Mouse (Mus musculus) c-Kit-positive CD71-negative TER-119-negative erythroid progenitor cells, embryonic 14.5 days (primary cell): ENCODE data around the gene Nfkbia.

ENCODE experiments used
- DNase-seq: peaks from one replicate; pipeline ENCODE4 v3.0.0-alpha.2; 2013; ENCODE audit warnings: low read depth

Nfkbia gene

DNA sequence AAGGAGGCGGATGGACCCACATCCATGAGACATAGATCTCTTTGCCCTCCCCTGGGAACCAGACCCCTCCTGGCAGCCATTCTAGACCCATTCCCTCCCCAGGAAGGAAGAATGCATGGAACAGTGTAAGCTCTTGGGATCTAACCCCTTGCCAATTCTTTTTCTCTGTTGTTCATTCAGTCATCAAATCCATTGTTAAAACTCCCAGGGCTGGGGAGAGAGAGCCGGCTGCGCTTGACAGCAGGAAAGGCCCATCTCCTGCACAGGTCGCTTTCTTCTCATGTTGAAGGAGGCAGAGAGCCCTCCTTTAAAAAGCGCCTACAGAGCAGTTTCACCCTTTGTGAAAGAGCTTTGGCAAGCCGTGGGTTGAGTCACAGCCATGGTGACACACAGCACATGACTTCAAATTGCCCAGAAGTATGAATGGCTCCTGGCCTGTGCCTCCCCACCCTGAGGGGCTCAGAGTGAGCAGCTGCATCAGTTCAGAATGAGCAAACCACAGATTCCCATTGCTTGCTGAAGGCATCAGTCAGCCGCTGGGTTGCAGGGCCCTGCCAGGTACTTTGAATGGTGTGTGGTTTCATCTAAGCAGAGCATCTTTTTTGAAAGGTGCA, 26.3 kb downstream of the Nfkbia start:
- DNase-seq: peak; percentile 36

DNA sequence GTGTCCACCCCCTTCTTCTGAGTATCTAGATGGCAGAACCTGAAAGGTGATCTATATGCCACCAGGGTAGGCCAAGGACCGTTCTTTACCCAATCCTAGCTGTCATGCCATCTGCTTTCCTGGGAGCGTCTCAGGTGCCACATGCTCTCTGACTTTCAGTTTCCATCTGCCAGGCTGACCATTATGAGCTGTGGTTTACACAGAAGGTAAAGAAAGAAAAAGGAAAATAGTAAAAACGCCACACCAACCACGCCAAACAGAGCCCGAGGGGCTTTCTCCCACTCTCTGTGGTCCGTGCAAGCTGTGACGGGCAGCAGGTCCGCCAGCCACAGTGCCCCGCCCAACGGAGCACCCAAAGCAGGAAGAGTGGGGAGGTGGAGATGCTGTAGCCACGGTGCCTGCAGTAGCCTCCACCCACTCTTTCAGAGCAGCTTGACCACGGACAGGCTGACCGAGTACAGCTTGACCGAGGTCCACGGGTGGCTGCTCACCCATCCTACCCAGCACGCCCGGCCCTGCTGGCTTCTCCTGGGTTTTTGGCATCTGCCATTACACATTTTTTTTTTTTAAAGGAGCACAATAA, 27.0 kb downstream of the Nfkbia start:
- DNase-seq: no peak

DNA sequence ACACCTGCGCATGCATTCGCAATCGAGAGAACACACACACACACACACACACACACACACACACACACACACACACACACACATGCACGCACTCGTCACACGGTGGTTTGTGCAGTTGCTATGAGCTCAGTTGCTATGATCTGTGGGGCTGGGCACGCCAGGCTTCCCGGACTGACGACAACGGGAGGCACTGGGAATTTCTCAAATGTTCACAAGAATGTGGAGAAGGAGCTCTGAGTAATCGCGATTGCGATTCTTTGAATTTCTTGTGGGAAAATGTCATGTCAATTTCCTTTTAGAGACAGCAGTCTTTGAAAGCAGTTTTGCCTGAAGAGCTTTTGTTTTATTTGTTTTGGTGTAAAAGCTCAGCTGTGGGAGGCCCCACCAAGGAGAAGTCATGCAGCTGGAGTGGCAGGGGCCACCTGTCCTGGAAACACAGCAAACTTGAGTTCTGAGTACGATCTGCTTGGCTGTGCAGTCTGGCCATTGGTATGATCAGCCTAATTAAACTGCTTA, 27.5 kb downstream of the Nfkbia start:
- no peak for DNase-seq

DNA sequence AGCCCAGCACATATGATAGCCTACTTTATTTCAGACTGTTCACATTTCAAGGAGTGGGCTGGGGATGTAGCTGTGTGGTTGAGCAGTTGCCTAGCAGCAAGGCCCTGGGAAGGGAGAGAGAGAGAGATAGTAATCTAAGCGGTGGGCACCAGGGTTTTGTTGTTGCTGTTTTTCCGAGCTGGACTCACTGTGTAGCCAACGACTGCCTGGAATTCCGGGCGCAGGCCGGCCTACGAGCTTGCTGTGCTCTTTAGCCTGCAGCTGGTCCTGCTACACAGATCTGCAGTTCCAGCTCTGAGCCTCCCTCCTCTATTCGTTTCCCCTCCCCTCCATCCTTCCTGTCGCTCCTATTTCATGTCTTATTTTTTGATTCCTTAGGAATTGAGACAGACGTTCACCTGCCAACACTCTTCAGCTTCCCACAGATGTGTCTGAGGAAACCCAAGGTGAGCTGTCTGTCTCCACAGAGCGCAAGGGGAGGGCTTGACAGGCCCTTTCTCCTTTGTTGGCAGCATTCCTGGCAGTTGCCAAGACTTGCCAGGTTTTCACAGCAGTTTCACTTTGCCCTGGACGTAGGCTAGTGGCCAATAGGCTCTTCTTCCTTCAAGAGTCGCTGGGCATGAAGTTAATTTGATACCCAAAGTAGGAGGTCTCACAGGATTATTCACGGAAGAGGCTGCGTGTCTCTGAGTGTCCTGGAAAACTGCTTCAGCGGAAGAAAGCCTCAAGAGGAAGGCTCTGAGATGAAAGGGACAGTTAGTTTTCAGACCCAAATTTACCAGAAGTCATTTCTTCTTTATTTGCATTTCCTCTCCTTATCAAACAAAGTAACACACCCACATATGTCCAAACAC, 28.2 kb downstream of the Nfkbia start:
- no peak for DNase-seq

DNA sequence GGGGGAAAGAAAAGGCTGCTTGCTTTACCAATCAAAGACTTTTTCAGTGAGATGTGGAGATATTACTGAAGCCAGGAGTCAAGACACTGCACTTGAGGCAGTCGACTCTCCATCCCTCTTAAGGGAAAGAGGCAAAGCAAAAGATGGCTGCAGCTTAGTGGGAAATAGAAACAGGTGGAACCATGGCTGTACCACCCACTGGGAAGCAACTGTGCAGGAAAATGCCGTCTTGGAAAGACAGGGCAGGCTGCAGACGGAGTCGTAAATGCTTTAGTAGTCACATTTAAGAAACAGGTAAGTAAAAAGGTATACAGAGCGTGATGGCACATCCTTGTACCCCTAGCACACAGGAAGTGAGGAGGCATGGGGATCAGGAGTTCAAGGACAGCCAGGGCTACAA, 29.4 kb downstream of the Nfkbia start:
- DNase-seq: no peak

DNA sequence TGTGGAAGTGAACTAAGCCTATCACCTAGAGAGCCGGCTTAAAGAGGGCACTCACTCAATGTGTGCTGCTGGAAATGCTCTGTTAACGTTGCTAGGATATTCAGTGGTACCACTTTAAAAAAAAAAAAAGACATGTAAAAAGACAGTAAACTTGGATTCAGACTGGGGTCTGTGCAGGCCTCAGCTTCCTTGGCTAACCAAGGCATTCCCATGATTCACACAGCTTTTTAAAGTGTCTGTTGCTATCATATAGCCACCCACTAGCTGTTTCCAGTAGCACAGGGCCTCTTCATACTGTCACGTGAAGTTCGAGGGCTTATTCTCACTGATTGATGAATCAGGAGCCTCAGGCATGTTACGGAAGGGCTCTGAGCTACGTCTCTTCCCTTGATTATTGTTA, 30.0 kb downstream of the Nfkbia start:
- DNase-seq: no peak

DNA sequence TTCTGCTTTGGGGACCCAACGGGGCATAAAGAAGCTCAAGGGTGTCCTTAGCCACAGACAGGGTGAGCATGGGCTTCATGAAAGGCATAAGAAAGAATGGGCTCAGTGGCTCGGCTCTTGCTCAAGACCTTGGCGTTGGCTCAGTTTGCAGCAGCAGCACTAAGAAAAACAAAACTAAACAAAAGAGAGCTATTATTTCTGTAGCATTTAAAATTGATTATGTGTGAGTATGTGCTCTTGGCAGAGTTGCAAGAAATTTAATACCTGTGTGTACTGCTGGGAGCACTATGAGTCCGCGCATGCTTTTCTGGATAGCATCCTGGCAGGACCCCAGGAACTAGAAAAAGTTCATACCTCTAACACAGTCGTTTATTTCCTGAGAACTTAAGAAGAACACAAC, 30.7 kb downstream of the Nfkbia start:
- DNase-seq: no peak

DNA sequence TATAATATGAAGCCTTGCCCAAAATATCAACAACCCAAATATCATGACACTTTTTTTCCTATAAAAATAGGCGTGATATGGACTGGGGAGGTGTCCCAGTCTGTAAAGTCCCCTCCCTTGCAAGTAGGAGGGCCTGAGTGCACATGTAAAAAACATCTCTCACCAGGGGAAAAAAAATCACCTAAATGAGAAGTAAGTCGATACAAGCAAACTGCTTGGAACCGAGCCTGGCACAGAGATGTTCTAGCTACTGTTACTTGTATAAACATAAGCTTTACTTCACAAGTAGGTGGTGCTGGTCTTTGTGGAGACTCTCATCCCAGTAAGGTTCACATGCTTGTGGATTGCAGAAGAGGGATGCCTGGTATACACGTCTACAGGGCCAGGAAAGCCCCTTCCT, 31.5 kb downstream of the Nfkbia start:
- no peak for DNase-seq

DNA sequence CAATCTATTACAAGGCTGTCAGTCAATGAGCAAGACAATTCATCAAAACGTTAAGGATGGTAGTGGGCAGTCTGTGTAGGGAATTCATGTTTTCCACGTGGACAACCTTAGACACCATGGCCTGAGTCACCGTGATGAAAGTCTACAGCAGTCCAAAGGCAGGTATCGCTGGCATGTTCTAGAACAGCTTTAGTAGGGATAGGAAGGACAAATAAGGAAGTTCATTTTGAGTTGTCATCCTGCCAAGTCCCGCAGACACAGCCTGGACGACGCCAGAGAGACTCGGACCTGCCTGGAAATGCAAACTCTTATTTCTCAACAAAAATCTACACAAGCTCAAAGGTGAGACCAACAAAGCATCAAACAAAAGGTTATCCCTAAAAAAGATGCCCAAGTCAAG, 32.7 kb downstream of the Nfkbia start:
- DNase-seq: no peak

DNA sequence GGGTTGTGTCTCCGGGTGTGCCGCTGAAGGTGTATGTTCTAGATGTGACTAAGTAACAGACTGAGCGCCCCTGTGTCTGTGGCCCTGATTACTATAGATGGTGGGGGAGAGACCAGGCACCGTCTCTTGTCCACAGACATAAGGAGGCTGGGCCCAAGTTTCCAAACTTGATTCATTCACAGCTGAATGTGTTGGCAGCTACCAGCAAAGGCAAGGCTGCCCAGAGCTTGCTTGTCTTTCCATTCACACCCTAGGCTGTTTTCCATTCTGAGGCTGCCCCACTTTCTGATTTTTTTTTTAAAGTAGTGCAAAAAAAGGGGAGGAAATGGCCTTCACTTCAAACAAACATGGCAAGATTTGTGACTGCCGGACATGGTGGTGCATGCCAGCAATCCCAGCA, 35.6 kb downstream of the Nfkbia start:
- no peak for DNase-seq

DNA sequence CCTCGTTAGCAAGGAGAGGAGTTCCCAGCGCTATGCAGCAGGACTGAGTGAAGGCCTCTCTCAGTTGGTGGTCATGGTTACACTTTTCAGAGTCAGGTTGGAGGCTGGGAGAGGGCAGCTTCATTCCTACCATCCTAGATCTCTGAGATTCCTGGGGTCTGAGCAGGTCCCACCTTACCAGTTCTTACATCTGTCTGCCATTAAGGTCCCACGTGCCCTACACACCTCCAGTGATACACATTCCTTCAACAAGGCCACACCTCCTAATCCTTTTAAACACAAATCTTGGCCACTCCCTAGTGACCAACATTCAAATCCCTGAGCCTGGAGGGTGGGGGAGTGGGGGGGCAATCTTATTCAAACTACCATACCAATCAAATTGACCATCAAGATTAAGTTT, 36.3 kb downstream of the Nfkbia start:
- no peak for DNase-seq

DNA sequence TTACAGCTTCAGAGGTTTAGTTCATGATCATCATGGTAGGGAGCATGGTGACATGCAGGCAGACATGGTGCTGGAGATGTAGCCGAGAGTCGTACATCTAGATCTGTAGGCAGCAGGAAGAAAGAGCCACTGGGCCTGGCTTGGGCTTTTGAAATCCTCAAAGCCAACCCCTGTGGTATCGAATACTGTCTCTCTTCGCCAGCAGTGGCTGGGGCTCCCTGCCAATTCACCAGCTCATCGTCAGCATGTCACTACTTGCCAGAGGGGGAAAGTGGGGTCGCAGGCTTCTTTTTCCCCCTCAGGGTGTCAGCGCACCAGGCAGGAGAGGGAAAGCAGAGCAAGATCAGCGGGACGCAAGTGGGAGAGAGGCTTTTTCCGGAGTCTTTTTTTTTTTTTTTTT, 37.2 kb downstream of the Nfkbia start:
- no peak for DNase-seq

DNA sequence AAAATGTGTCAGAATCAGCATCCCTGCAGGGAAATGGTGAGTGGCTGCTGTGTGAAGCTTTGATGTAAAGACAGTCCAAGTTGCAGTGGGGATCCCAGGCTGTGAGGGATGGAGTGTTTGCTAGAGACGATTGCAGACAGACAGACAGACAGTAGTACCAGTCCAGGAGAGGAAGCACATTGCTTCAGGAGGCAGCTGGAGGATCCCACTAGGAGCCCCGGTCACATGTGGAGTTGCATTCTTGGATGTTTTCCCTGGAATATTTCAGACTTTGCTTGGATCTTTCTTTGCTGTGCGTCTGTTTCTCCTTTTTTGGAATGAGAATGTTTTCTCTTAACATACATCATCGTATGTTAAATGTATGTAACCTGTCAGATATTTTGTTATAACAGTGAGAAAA, 38.5 kb downstream of the Nfkbia start:
- no peak for DNase-seq

DNA sequence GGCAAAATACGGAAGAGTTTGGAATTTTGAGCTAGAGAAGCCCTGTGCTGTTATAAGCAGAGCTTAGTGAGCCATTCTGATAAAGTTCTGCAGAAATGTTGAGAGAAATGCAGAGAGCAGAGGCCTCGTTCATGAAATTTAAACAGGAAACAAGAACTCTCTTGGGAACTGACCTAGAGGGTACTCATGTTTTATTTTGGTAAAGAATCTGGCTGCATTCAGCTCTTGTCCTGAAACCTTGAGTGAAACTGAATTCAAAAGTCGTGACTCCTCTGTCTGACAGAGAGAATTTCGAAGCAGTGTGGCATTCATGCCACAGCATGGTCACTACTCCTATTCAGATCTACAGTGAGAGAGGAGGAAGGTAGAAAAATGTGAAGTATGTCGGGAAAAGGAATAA, 39.6 kb downstream of the Nfkbia start:
- DNase-seq: no peak

DNA sequence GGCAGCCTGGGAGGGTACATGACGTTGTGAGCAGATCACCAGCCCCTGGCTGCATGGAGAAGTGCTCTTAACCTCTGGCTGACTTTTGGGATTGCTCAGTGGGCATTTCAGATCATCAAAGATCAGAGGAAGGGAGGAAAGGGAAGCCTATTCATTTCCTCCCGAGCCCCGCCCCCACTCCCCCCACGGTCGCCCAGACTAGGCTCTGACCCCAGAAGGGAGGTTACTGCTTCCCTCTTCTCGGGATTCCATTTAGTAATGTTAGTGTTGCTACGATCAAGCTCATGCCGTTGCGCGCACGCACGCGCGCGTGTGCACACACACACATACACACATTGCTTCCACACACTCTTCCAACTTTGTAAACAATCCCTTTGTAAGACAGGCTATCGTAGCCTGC, 42.0 kb downstream of the Nfkbia start:
- DNase-seq: no peak

DNA sequence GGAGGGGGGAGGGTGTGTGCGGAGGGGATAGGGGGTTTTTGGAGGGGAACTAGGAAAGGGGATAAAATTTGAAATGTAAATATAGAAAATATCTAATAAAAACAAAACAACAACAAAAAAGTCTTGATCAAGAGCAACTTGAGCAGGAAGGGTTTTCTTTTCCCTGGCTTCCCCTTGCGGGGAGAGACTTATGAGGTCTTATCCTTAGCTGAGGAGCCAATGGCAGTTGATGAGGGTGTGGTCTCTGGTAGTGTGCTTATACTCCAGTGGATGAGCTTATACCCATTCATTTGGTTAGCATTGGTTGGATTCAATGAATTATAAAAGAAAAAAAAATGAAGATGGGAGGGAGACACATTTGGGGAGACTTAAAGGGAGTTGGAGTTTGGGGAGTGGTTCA, 43.4 kb downstream of the Nfkbia start:
- DNase-seq: no peak

DNA sequence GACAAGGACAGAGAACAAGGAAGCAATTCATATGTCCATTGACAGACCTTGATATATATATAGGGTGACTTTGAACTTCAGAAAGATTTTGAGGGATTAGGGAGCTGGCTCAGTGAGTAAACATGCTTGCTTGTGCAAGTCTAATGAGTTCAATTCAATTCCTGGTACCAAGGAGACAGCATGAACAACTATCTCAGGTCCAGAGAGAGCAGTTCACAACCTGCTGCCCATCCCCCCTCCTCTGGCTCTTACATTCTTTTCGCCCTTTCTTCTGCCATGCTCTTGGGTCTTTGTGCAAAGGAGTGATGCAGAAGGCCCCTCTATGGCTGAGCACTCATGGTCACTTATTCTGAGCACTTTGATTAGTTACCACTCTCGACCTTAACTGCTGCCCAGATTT, 44.0 kb downstream of the Nfkbia start:
- DNase-seq: no peak

DNA sequence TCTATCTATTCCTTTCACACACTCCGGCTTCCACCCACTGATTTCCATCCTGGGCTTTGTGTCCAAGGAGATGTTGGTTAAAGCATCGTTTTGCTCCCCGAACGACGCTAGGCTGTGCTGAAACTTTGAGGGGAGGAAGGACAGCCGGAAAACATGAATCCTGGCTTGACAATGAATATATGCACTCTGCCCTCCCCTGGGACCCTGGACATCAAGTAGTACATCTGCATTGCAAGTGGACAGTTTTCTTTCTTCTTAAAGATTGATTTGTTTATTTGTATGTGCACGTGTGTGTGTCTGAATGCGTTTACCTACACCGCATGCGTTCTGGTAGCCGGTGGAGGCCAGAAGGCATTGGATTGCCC, 45.1 kb downstream of the Nfkbia start:
- no peak for DNase-seq

DNA sequence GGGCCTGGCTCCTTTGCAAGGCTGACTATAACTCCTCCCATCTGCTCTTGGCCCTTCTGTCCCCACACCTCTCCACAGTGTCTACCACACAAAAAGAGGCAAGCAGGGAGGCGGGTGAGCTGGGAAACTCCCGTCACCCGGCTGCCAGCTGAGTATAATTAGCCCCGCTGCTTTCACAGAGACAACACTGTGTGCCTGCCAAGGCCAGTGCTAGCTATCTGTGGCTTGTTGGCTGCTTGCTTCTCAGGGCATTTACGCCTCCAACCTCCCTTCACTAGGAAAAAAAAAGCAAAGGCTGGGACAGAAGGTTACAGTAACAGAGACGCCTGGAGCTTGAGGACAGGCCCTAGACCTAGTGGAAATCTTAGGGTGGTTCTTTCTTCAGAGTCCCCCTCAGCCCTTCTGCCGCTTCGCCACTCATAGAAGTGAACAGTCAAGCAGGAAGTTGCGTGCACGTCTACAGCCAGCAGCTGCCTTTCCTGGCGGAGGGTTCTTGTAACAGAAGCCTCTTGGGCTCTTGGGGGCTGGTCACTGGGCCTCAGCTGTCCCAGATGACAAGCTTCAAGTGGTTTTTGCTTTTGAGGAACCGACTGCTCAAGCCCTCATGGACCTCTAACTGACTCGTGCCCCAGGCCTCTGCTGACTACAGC, 45.6 kb downstream of the Nfkbia start:
- DNase-seq: peak; percentile 55

DNA sequence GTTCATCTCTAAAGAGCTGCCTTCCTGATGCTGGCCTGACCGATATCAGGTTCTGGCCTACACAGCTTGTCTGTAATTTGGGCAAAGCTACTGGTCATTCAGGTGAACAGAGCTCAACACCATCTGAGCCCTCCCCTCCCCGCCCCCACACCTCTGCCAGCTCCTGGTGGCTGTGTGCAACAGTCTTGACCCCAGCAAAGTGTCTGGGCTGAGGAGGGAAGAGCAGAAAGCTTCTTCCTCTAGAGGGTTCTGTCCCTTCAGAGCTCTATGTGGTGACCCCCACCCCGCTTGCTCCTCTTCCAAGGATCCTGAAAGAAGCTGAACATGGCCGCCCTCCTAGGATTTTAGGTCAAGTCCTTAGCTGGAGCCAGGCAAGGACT, 46.1 kb downstream of the Nfkbia start:
- no peak for DNase-seq

DNA sequence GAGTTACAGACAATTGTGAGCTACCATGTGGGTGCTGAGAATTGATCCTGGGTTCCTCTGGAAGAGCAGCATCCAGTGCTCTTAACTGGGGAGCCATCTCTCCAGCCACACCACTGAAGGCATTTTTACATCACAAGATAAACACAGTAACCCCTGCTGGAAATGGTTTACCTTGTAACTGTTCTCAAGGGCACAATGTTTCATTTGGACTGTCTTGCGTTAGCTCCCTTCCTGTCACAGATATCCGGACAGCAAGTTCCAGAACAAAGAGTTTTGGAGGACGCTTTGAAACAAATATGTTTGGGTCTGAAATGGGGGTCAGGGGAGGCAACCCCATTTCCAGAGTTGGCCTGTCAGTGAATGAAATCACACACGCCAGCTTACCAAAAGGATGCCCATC, 46.9 kb downstream of the Nfkbia start:
- DNase-seq: no peak

DNA sequence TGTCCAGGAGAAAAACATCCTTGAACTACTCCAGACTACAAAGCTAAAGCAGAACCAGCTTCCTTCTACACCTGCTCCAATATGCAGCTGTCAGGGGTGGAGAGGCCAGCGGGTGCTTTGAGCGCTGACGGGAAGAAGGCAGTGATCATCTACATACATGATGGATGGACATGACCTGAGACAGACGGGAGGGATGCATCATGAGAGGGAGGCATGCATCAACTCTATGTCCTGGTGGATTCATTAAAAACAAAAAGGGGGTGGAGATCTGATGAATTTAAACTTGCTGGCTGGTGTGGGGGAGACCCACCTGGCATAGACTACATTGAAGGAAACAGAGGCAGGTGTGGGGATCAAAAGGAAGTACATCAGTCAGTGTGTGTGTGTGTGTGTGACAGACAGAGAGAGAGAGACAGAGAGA, 48.4 kb downstream of the Nfkbia start:
- DNase-seq: no peak
